Mouse (Mus musculus) hindbrain, embryonic 11.5 days (tissue): ENCODE results near the gene Fbxw7. TPM values are rescaled to one million over a fixed set of nuclear protein-coding genes. Genes with fewer than 3 reads are reported as not detected.

Experiments
- ATAC-seq: fragments of 200-750 bp; cut with Nextera tagmentation; 2 replicates; pipeline ENCODE4 v1.8.0; 2017; ENCODE audit warnings: mild to moderate bottlenecking, moderate TSS enrichment, moderate library complexity; ENCODE audit not compliant: low FRiP score
- DNase-seq: peaks from one replicate; pipeline ENCODE4 v3.0.0-alpha.2; 2015; ENCODE audit warnings: low spot score
- H3K27ac ChIP-seq: fragments of 300-500 bp; sonication (generic); 2 replicates; pipeline ENCODE4 v1.5.1; 2014; ENCODE audit warnings: mild to moderate bottlenecking, low read depth, low read length
- H3K27me3 ChIP-seq: fragments of 300-500 bp; sonication (generic); 2 replicates; pipeline ENCODE4 v1.6.1; 2014; ENCODE audit warnings: mild to moderate bottlenecking, low read length, moderate library complexity, mixed read lengths; ENCODE audit not compliant: control insufficient read depth, insufficient read depth
- H3K36me3 ChIP-seq: fragments of 300-500 bp; sonication (generic); 2 replicates; pipeline ENCODE4 v1.6.1; 2014; ENCODE audit warnings: mild to moderate bottlenecking, low read length, moderate library complexity, mixed read lengths; ENCODE audit not compliant: control insufficient read depth, insufficient read depth
- H3K4me1 ChIP-seq: fragments of 300-500 bp; sonication (generic); replicated peaks from 2 replicates; pipeline ENCODE4 v1.6.1; 2014; ENCODE audit warnings: low read length, mixed read lengths; ENCODE audit not compliant: control insufficient read depth, insufficient read depth
- H3K4me2 ChIP-seq: fragments of 300-500 bp; sonication (generic); replicated peaks from 2 replicates; pipeline ENCODE4 v1.6.1; 2014; ENCODE audit warnings: mild to moderate bottlenecking, low read depth, low read length
- H3K4me3 ChIP-seq: fragments of 300-500 bp; sonication (generic); 2 replicates; pipeline ENCODE4 v1.5.1; 2014; ENCODE audit warnings: low read depth, low read length
- H3K9ac ChIP-seq: fragments of 300-500 bp; sonication (generic); 2 replicates; pipeline ENCODE4 v1.6.1; 2014; ENCODE audit warnings: low read depth, low read length
- H3K9me3 ChIP-seq: fragments of 300-500 bp; sonication (generic); 2 replicates; pipeline ENCODE4 v1.6.1; 2016; ENCODE audit warnings: low read length; ENCODE audit not compliant: control insufficient read depth
- WGBS: fragments of 180-500 bp; shearing (Covaris S2); extraction: QIAGEN DNeasy Blood & Tissue Kit; methylation state at CpG from one replicate; pipeline ENCODE4 v1.1.7; 2014; 5-methylcytosine and 5-hydroxymethylcytosine counted together
- polyA plus RNA-seq: library from polyadenylated mRNA; unstranded; fragments of >200 nt; fragmentation: Nextera tagmentation; extraction: Ambion mirVana; gene quantifications from 2 replicates; pipeline ENCODE4 v1.2.1, GENCODE M21; 2014

The Fbxw7 gene
- polyA plus RNA-seq, 1 experiment from 2014 or later: 21.1 TPM

- ATAC-seq (peak; percentile 41; the same call in 1 of the 2 replicates), DNase-seq (peak; percentile 15)
- Histone ChIP-seq H3K4me1 (no peaks in the 10 kb centered on the region; the same call in 1 of the 2 replicates), H3K27ac (peak overlapping the region; percentile 83), H3K9ac (peak overlapping the region; percentile 46), H3K36me3 (no peaks in the 10 kb centered on the region), H3K27me3 (no peaks in the 10 kb centered on the region), H3K4me2 (peak overlapping the region; percentile 43), H3K9me3 (no peaks in the 10 kb centered on the region), H3K4me3 (peak overlapping the region; percentile 45)
- WGBS: 75% methylated on average over 7 of the region's 7 CpGs
Observed at GRCm38 (mm10) chr3:84952585-84953187, 137.6 kb downstream of the Fbxw7 start.

- H3K27me3 ChIP-seq: no peaks in the 10 kb centered on the region
- H3K4me1 ChIP-seq: no peaks in the 10 kb centered on the region; the same call in 1 of the 2 replicates
- no peaks in the 10 kb centered on the region for H3K36me3 ChIP-seq
- no peak for DNase-seq
- no peak overlapping the region for H3K27ac ChIP-seq
- no peak overlapping the region for H3K4me3 ChIP-seq
- H3K9ac ChIP-seq: no peak overlapping the region
- 77% methylated on average over 8 of the region's 8 CpGs for WGBS
- ATAC-seq: no peak
- no peak overlapping the region for H3K4me2 ChIP-seq
- H3K9me3 ChIP-seq: no peaks in the 10 kb centered on the region
Observed at GRCm38 (mm10) chr3:84955011-84955775, 140.1 kb downstream of the Fbxw7 start.

GRCm38 (mm10) chr3:84955857-84956256, 140.8 kb downstream of the Fbxw7 start:
- no peak overlapping the region for H3K4me3 ChIP-seq
- H3K4me2 ChIP-seq: no peak overlapping the region
- DNase-seq (peak; percentile 22), ATAC-seq (no peak)
- no peaks in the 10 kb centered on the region for H3K27me3 ChIP-seq
- 76% methylated on average over 4 of the region's 4 CpGs for WGBS
- H3K27ac ChIP-seq: no peak overlapping the region
- no peaks in the 10 kb centered on the region for H3K36me3 ChIP-seq
- H3K4me1 ChIP-seq: no peaks in the 10 kb centered on the region; the same call in 1 of the 2 replicates
- H3K9me3 ChIP-seq: no peaks in the 10 kb centered on the region
- H3K9ac ChIP-seq: no peak overlapping the region

DNA sequence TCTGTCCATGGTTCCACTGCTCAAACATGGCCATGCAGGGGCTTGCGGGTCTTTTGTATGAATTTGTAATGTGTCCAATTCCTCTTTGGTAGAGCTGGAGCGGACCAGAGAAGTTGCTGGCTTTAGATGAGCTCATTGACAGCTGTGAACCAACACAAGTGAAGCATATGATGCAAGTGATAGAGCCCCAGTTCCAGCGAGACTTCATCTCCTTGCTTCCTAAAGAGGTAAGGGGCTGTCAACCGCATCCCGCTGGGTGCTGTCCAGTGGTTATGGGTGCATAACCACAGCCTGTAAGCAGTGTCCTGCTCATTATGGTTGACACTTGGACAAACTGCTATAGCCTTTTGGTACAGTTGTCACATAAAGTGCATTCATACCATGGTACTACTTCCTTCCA, 150.1 kb downstream of the Fbxw7 start:
- DNase-seq: no peak
- H3K9ac ChIP-seq: no peak overlapping the region
- no peak overlapping the region for H3K4me2 ChIP-seq
- no peak for ATAC-seq
- no peak overlapping the region for H3K27ac ChIP-seq
- H3K4me3 ChIP-seq: no peak overlapping the region
- 0 out of 2 replicates have a peak, but pooled peaks cover 2% of the 10 kb centered on the region for H3K36me3 ChIP-seq
- WGBS: 94% methylated on average over 5 of the region's 5 CpGs
- H3K9me3 ChIP-seq: no peaks in the 10 kb centered on the region
- H3K4me1 ChIP-seq: no peaks in the 10 kb centered on the region
- no peaks in the 10 kb centered on the region for H3K27me3 ChIP-seq

- ATAC-seq: no peak
- 92% methylated on average over 4 of the region's 4 CpGs for WGBS
Observed at GRCm38 (mm10) chr3:84967364-84967763, 152.3 kb downstream of the Fbxw7 start.

DNA sequence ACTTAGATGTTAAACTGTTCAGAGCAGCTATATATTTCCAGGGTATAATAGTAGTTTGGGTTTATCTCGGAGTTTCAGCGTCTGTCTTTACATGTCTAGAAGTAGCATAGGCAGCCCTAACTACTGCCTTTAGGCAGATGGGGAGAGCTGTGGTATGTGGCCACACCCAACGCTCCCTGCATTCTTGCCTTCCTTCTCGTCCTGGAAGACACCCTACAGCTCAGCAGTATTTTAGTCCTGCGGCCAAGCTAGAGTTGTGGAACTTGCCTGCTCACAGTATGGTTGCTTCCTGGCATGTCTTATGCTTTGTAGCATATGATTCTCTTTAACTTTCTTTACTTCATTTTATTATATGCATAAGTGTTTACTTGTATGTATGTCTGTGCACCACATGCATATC, 156.5 kb downstream of the Fbxw7 start:
- H3K27me3 ChIP-seq: no peaks in the 10 kb centered on the region
- H3K4me1 ChIP-seq: no peaks in the 10 kb centered on the region
- no peak overlapping the region for H3K27ac ChIP-seq
- no peak overlapping the region for H3K9ac ChIP-seq
- 83% methylated on average over 5 of the region's 5 CpGs for WGBS
- H3K36me3 ChIP-seq: no peaks in the 10 kb centered on the region
- DNase-seq: no peak
- ATAC-seq: no peak
- no peak overlapping the region for H3K4me2 ChIP-seq
- no peaks in the 10 kb centered on the region for H3K9me3 ChIP-seq
- no peak overlapping the region for H3K4me3 ChIP-seq

More at GRCm38 (mm10) chr3:84967364-84967763, 152.3 kb downstream of the Fbxw7 start:
- no peaks in the 10 kb centered on the region for H3K36me3 ChIP-seq
- H3K4me2 ChIP-seq: no peak overlapping the region
- no peak overlapping the region for H3K9ac ChIP-seq
- H3K27ac ChIP-seq: no peak overlapping the region
- no peak for DNase-seq
- H3K4me3 ChIP-seq: no peak overlapping the region
- H3K9me3 ChIP-seq: no peaks in the 10 kb centered on the region
- H3K27me3 ChIP-seq: no peaks in the 10 kb centered on the region
- no peaks in the 10 kb centered on the region for H3K4me1 ChIP-seq

GRCm38 (mm10) chr3:84972881-84973280, 157.8 kb downstream of the Fbxw7 start:
- H3K27ac ChIP-seq: no peak overlapping the region
- H3K4me2 ChIP-seq: no peak overlapping the region
- no peaks in the 10 kb centered on the region for H3K4me1 ChIP-seq
- H3K36me3 ChIP-seq: no peaks in the 10 kb centered on the region
- H3K9ac ChIP-seq: no peak overlapping the region
- DNase-seq (no peak), ATAC-seq (no peak)
- H3K27me3 ChIP-seq: no peaks in the 10 kb centered on the region
- no peaks in the 10 kb centered on the region for H3K9me3 ChIP-seq
- no peak overlapping the region for H3K4me3 ChIP-seq
- WGBS: 94% methylated on average over 2 of the region's 2 CpGs

DNA sequence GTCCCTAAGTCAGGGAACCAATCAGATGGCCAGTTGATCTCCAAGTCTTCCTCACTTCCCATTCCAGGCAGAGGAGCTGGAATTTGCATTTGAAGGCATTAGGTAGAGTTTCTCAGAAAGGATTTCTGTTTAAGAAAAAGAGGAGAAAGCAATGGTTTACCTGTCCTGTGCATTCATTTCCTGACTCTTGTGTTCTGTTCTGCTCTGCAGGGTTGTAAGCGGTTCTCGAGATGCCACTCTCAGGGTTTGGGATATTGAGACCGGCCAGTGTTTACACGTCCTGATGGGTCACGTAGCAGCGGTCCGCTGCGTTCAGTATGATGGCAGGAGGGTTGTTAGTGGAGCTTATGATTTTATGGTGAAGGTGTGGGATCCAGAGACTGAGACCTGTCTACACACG, 159.1 kb downstream of the Fbxw7 start:
- H3K36me3 ChIP-seq: no peaks in the 10 kb centered on the region
- H3K9ac ChIP-seq: no peak overlapping the region
- no peak overlapping the region for H3K4me2 ChIP-seq
- H3K27me3 ChIP-seq: no peaks in the 10 kb centered on the region
- H3K27ac ChIP-seq: no peak overlapping the region
- H3K9me3 ChIP-seq: no peaks in the 10 kb centered on the region
- 92% methylated on average over 9 of the region's 9 CpGs for WGBS
- no peak overlapping the region for H3K4me3 ChIP-seq
- ATAC-seq (no peak), DNase-seq (no peak)
- no peaks in the 10 kb centered on the region for H3K4me1 ChIP-seq

DNA sequence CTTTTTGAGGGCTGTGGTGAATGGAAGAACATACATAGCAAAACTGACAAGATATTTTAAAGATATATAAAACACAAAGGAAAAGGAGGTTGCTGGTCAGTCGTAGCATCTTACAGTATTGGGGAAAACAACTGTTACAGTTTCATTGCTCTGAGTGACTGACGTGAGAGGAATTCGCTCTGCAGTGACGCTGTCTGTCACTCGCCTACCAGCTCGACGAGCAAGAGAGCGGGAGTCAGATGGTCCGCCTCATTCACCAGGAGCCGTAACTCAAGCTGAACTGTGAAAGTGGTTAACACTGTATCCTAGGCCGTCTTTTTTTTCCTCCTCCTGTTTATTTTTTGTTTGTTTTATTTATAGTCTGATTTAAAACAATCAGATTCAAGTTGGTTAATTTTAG, 163.6 kb downstream of the Fbxw7 start:
- no peak for DNase-seq
- 86% methylated on average over 11 of the region's 11 CpGs for WGBS
- ATAC-seq: no peak
- Histone ChIP-seq H3K4me1 (no peaks in the 10 kb centered on the region), H3K4me3 (no peak overlapping the region), H3K9ac (no peak overlapping the region), H3K36me3 (no peaks in the 10 kb centered on the region), H3K4me2 (no peak overlapping the region), H3K27ac (no peak overlapping the region), H3K9me3 (no peaks in the 10 kb centered on the region), H3K27me3 (no peaks in the 10 kb centered on the region)
